Mouse (Mus musculus): Measurements from ENCODE around the gene Fbxo39. TPM values are rescaled to one million over a fixed set of nuclear protein-coding genes. Genes with fewer than 3 reads are reported as not detected.
A peak's percentile ranks its signal among the peaks of the same experiment; 100 is the strongest.

Gene Fbxo39
- polyA plus RNA-seq, 1 experiment, result not detected

DNA sequence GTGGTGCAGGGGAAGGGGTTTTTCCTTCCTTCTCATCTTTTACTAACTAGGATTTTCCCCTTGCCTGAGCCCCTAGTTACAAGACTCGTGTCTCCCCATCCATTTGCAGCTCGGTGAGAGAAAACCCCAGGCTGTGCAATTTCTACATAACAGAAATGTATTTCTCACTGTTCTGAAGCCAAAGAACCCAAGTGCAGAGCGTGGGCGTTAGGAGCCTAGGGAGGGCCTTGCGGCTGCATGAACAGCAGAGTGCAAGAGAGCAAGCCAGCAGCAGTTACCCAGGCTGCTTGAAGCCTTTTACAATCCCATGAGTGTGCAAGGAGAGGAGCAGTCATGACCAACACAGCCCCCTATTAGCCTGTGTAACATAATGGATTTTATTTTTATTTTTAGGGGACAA lies 6.8 kb upstream of the Fbxo39 start:
- Histone ChIP-seq H3K4me3 (ENCODE audit: insufficient read depth, low read length) (no peak overlapping the region), H3K27ac (ENCODE audit: insufficient read depth, low read length) (no peak overlapping the region), H3K4me1 (ENCODE audit: control insufficient read depth, insufficient read depth, low read length) (no peaks in the 10 kb centered on the region)
- TF ChIP-seq CTCF (IDR thresholded peaks at IDR 0.05; ENCODE audit: extremely low read depth, insufficient read depth, low read length) (no peak), POLR2A (IDR thresholded peaks at IDR 0.05; ENCODE audit: extremely low read depth, insufficient read depth, low read length) (no peak)

DNA sequence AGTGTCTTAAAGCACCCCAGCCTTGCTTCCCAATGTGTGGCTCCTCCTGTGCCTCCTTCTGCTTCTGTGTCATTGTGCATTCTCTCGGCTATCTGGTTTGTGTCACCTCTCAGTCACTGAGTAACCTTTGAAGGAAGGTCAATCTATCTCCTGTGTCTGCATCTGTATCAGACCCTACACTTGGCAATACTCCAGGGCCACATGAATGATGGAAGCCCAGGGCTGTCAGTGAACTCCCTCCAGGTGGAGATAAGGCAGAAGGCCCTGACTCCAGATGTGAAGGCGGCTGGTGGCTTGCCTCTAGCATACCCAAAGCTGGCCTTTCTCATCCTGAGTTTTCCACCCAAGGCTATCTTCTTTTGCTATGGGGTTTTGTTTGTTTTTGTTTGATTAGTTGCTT lies 5.3 kb upstream of the Fbxo39 start:
- Histone ChIP-seq H3K4me1 (ENCODE audit: control insufficient read depth, insufficient read depth, low read length) (no peaks in the 10 kb centered on the region), H3K4me3 (ENCODE audit: insufficient read depth, low read length) (no peak overlapping the region), H3K27ac (ENCODE audit: insufficient read depth, low read length) (no peak overlapping the region)
- TF ChIP-seq POLR2A (IDR thresholded peaks at IDR 0.05; ENCODE audit: extremely low read depth, insufficient read depth, low read length) (no peak), CTCF (IDR thresholded peaks at IDR 0.05; ENCODE audit: extremely low read depth, insufficient read depth, low read length) (no peak)

DNA sequence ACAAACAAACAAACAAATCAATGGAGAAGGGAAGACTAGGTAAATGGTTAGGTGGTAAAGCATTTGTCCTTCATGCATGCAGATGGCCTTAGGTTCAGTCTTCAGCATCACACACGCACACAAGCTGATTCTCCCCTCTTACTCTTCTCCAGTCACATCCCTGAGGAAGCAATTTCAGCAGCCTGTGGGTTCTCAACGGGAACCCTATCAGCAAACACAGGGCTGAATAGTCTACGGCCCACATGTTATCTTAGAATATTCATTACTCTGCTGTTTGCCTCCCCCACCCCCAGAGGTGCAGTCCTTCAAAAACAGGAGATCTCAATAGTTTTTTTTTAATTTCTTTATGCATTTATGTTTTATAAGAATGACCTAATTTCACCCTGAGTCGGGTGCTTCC lies 3.8 kb upstream of the Fbxo39 start:
- TF ChIP-seq POLR2A (IDR thresholded peaks at IDR 0.05; ENCODE audit: extremely low read depth, insufficient read depth, low read length) (no peak), CTCF (IDR thresholded peaks at IDR 0.05; ENCODE audit: extremely low read depth, insufficient read depth, low read length) (no peak)
- Histone ChIP-seq H3K27ac (ENCODE audit: insufficient read depth, low read length) (no peak overlapping the region), H3K4me1 (ENCODE audit: control insufficient read depth, insufficient read depth, low read length) (no peaks in the 10 kb centered on the region), H3K4me3 (ENCODE audit: insufficient read depth, low read length) (no peak overlapping the region)

DNA sequence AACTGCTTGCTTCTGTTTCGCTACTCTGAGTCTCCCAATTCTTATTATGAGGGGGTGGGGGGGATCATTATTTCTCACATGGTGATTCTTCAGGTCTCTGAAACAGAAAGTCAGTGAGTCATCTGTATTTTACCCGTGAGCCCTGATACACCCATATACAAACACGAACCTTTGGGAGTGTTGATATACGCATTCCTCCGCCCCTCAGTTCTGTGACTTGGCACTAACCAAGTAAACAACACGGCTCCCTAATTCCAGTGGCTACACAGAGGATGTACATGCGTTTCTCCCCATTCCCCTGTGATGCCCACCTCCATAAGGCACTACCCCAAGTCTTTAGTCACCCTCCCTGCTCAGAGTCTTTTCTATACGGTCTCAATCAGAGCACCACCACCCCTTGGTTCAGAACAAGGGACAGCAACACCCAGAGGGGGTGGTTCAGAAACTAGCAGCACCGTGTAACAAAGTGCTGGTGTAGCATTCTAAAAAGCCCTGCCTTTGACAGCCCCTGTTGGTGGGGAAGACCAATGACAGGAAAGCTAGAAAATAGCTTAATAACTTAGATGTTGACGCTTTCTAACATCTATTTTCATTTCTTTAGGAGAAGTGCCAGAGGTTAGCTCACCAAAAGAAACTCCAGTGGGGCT lies 2.8 kb upstream of the Fbxo39 start:
- H3K4me3 ChIP-seq (ENCODE audit: insufficient read depth, low read length), result no peak overlapping the region
- TF ChIP-seq POLR2A (IDR thresholded peaks at IDR 0.05; ENCODE audit: extremely low read depth, insufficient read depth, low read length) (no peak), CTCF (IDR thresholded peaks at IDR 0.05; ENCODE audit: extremely low read depth, insufficient read depth, low read length) (no peak)
- no peaks in the 10 kb centered on the region for H3K4me1 ChIP-seq (ENCODE audit: control insufficient read depth, insufficient read depth, low read length)
- H3K27ac ChIP-seq (ENCODE audit: insufficient read depth, low read length), result no peak overlapping the region

DNA sequence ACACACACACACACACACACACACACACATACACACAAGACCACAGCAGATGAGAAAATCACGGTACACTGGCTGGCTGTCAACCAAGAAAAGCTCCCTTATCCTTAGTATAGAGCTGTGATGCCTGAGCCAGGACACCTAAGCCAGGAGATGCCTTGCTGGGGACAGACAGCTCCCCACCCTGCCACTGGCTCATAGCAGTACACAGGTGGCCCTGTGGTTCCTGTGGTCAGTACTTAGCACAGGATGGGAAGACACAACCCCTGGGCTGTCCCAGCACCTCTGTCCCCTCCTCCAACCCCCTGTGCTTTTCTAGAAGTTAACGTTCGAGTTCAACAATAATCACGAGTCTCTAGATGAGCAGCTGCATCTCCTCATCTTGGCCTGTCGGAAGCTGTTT lies 3.8 kb downstream of the Fbxo39 start:
- Histone ChIP-seq H3K4me3 (ENCODE audit: insufficient read depth, low read length) (no peak overlapping the region), H3K27ac (ENCODE audit: insufficient read depth, low read length) (no peak overlapping the region), H3K4me1 (ENCODE audit: control insufficient read depth, insufficient read depth, low read length) (no peaks in the 10 kb centered on the region)
- TF ChIP-seq CTCF (IDR thresholded peaks at IDR 0.05; ENCODE audit: extremely low read depth, insufficient read depth, low read length) (no peak), POLR2A (IDR thresholded peaks at IDR 0.05; ENCODE audit: extremely low read depth, insufficient read depth, low read length) (no peak)

DNA sequence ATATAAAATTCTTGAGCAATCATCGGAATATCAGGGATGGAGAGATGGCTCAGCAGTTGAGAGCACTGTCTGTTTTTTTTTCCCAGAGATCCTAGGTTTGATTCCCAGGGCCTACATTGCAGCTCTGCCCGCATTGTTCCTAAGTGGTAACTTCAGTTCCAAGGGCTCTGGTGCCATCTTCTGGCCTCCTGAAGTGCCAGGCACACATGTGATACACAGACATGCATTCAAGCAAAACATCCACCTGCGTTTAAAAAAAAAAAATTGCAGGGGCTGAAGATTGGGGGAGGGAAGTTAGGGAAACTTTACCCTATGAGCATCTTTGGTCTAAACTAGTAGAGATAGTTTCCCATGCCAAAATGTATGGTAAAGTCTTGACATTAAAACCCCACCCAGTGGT lies 10.2 kb downstream of the Fbxo39 start:
- H3K27ac ChIP-seq (ENCODE audit: insufficient read depth, low read length), result no peak overlapping the region
- no peak for TF ChIP-seq POLR2A (IDR thresholded peaks at IDR 0.05; ENCODE audit: extremely low read depth, insufficient read depth, low read length)
- TF ChIP-seq CTCF (IDR thresholded peaks at IDR 0.05; ENCODE audit: extremely low read depth, insufficient read depth, low read length), result peak; percentile 65
- H3K4me3 ChIP-seq (ENCODE audit: insufficient read depth, low read length), result no peak overlapping the region
- H3K4me1 ChIP-seq (ENCODE audit: control insufficient read depth, insufficient read depth, low read length), result no peaks in the 10 kb centered on the region

DNA sequence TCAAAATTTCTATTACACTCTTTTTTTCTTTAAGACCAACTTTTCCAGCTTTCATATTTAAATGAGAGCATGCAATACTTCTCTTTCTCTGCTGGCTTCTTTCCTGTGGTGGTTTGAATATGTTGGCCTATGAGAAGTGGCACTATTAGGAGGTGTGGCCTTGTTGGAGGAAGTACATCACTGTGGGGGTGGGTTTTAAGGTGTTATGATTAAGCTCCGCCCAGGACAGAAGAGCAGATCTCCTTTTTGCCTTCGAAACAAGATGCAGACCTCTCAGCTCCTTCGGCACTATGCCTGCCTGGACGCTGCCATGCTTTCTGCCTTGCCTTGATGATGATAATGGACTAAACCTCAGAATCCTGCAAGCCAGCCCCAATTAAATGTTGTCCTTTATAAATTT lies 11.5 kb downstream of the Fbxo39 start:
- Histone ChIP-seq H3K4me1 (ENCODE audit: control insufficient read depth, insufficient read depth, low read length) (no peaks in the 10 kb centered on the region), H3K27ac (ENCODE audit: insufficient read depth, low read length) (no peak overlapping the region), H3K4me3 (ENCODE audit: insufficient read depth, low read length) (no peak overlapping the region)
- no peak for TF ChIP-seq POLR2A (IDR thresholded peaks at IDR 0.05; ENCODE audit: extremely low read depth, insufficient read depth, low read length)
- no peak for TF ChIP-seq CTCF (IDR thresholded peaks at IDR 0.05; ENCODE audit: extremely low read depth, insufficient read depth, low read length)

DNA sequence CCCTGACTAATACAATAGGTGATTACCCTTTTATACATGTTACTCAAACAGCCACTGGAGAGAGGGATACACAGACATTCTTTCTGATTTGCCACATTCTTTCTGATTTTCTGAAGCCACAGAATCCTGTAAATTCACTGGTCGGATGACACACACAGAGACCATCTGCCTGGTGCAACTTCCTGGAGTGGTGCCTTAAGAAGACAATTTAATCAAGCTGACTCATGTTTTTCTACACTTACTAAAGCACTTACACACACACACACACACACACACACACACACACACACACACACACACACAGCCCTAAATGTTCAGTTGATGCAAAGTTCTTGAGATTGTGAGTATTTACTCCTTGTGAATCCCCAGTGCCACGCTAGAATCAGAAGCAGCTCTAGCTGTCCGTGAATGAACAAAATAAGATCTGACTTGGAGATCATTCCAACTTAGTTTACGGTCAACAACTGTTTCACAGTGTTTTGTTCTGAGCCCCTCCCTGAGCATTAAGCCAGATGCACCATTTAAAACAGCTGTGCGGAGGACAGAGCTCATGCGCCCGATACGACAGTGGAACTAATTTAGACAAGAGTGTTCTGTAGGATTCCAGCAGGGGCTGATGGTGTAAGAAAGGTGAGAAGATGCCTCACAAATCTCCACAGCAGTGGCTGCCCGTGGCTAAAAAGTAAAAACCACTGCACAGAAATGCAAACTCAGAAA lies 18.9 kb downstream of the Fbxo39 start:
- Histone ChIP-seq H3K27ac (ENCODE audit: insufficient read depth, low read length) (no peak overlapping the region), H3K4me3 (ENCODE audit: insufficient read depth, low read length) (no peak overlapping the region), H3K4me1 (ENCODE audit: control insufficient read depth, insufficient read depth, low read length) (no peaks in the 10 kb centered on the region)
- TF ChIP-seq POLR2A (IDR thresholded peaks at IDR 0.05; ENCODE audit: extremely low read depth, insufficient read depth, low read length) (no peak), CTCF (IDR thresholded peaks at IDR 0.05; ENCODE audit: extremely low read depth, insufficient read depth, low read length) (no peak)

DNA sequence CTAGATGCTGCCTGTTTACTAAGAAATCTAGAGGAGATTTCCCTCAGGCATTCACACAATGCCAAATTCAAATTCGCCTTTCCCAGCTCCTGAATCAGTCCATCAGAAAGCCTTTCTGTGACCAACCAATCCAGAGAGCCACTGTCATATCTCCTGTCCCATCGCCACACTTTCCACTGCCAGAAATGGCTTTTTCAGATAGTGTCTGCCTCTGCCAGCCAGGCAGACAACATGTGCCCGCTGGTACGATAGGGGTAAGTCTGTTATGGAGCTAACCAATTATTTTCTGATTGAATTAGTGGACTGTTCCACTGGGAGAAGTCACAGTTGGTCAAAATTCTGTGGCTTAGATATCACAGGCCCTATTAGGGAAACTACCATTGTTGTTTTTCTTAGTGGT lies 20.4 kb downstream of the Fbxo39 start:
- no peak overlapping the region for H3K27ac ChIP-seq (ENCODE audit: insufficient read depth, low read length)
- H3K4me1 ChIP-seq (ENCODE audit: control insufficient read depth, insufficient read depth, low read length), result no peaks in the 10 kb centered on the region
- TF ChIP-seq POLR2A (IDR thresholded peaks at IDR 0.05; ENCODE audit: extremely low read depth, insufficient read depth, low read length), result no peak
- no peak for TF ChIP-seq CTCF (IDR thresholded peaks at IDR 0.05; ENCODE audit: extremely low read depth, insufficient read depth, low read length)
- H3K4me3 ChIP-seq (ENCODE audit: insufficient read depth, low read length), result no peak overlapping the region

DNA sequence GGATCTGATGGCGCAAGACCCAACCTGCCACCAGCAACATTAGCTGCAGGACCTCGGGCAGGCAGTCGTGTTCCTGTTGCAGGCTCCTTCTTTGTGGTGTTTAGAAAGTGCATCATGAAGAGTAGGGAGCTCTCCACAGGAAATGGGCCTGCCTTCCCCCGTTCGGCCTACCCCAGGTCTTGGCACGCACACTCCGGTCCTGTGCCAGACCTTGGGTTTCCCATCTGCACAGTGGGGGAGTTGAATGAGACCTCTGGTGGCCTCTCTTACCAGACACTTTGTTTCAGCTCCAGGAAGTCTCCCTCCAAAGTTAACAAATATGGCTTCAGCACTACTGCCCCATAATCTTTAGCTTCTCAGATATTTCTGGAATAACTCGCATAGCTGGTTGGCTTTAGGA lies 22.5 kb downstream of the Fbxo39 start:
- Histone ChIP-seq H3K4me1 (ENCODE audit: control insufficient read depth, insufficient read depth, low read length) (no peaks in the 10 kb centered on the region), H3K27ac (ENCODE audit: insufficient read depth, low read length) (no peak overlapping the region), H3K4me3 (ENCODE audit: insufficient read depth, low read length) (no peak overlapping the region)
- TF ChIP-seq CTCF (IDR thresholded peaks at IDR 0.05; ENCODE audit: extremely low read depth, insufficient read depth, low read length) (no peak), POLR2A (IDR thresholded peaks at IDR 0.05; ENCODE audit: extremely low read depth, insufficient read depth, low read length) (no peak)

Measured in cortical plate, adult 2 months (tissue).